In genomic region chrX:72961511-72961910, GRCm38 (mm10) we compare ENCODE assay signal across 26 mouse cellular contexts. TPM values are rescaled to one million over a fixed set of nuclear protein-coding genes. Genes with fewer than 3 reads are reported as not detected.
DNase-seq lines count a peak whose midpoint lies in the region; ATAC-seq and TF ChIP-seq lines count a peak whose summit lies in the region.
"Had no signal": no experiment of that assay in that cellular context is flagged by ENCODE, and none has a peak within 500 bp of the region (broad histone marks: within the 10 kb centered on the region; RNA-seq: fewer than 3 reads in every experiment).

No protein-coding gene starts in this region.

- H3K27me3 ChIP-seq in kidney, adult 2 months (replicated peaks; ENCODE audit: control insufficient read depth, insufficient read depth, low read length): no peaks in the 10 kb centered on the region
- peaks cover 5% of the 10 kb centered on the region; the same call in 1 of the 2 replicates for H3K27me3 ChIP-seq in kidney, embryonic 15.5 days
- no peaks in the 10 kb centered on the region for H3K27me3 ChIP-seq in liver, adult 2 months (ENCODE audit: control insufficient read depth, insufficient read depth, low read length)
- no peaks in the 10 kb centered on the region for H3K27me3 ChIP-seq in liver, embryonic 11.5 days (replicated peaks; ENCODE audit: control insufficient read depth, insufficient read depth, low read length)
- H3K27me3 ChIP-seq: embryonic facial prominence, embryonic 13.5 days; embryonic facial prominence, embryonic 15.5 days; forebrain, embryonic 12.5 days had no signal

- H3K9me3 ChIP-seq in kidney, embryonic 15.5 days (replicated peaks): no peaks in the 10 kb centered on the region
- H3K9me3 ChIP-seq in liver, embryonic 11.5 days (ENCODE audit: control insufficient read depth, low read length): no peaks in the 10 kb centered on the region
- H3K9me3 ChIP-seq: embryonic facial prominence, embryonic 13.5 days; embryonic facial prominence, embryonic 15.5 days; forebrain, embryonic 10.5 days; forebrain, embryonic 12.5 days had no signal

- ATAC-seq in kidney, embryonic 15.5 days (replicated peaks; ENCODE audit: low FRiP score): no peak
- no peak for ATAC-seq in liver, embryonic 11.5 days (replicated peaks; ENCODE audit: low FRiP score)
- ATAC-seq: forebrain, embryonic 14.5 days; forebrain, embryonic 16.5 days had no signal

- no peaks in the 10 kb centered on the region for H3K36me3 ChIP-seq in kidney, adult 2 months (ENCODE audit: control insufficient read depth, insufficient read depth, low read length)
- 0 out of 2 replicates have a peak, but pooled peaks cover 3% of the 10 kb centered on the region for H3K36me3 ChIP-seq in kidney, embryonic 15.5 days
- H3K36me3 ChIP-seq in liver, adult 2 months (ENCODE audit: control insufficient read depth, insufficient read depth, low read length): peaks cover 15% of the 10 kb centered on the region
- no peaks in the 10 kb centered on the region for H3K36me3 ChIP-seq in liver, embryonic 11.5 days (ENCODE audit: control insufficient read depth, insufficient read depth, low read length)
- H3K36me3 ChIP-seq: embryonic facial prominence, embryonic 13.5 days had no signal

- no peak for TF ChIP-seq CTCF in kidney, adult 2 months (conservative IDR thresholded peaks at IDR 0.05; ENCODE audit: insufficient read depth, insufficient read length, low read depth, low read length)
- TF ChIP-seq CTCF in liver, adult 2 months (IDR thresholded peaks at IDR 0.05; ENCODE audit: low read depth, low read length): no peak

- no peaks in the 10 kb centered on the region for H3K79me2 ChIP-seq in liver, adult 2 months (ENCODE audit: control insufficient read depth, insufficient read depth, low read length)

- no peak overlapping the region for H3K9ac ChIP-seq in kidney, embryonic 15.5 days
- H3K9ac ChIP-seq in liver, adult 2 months (ENCODE audit: low read depth, low read length): no peak overlapping the region
- H3K9ac ChIP-seq in liver, embryonic 11.5 days (ENCODE audit: low read depth, low read length): no peak overlapping the region
- H3K9ac ChIP-seq: embryonic facial prominence, embryonic 13.5 days; embryonic facial prominence, embryonic 15.5 days; forebrain, embryonic 12.5 days had no signal

- H3K27ac ChIP-seq in kidney, adult 2 months (ENCODE audit: insufficient read depth, low read depth, low read length): no peak overlapping the region
- H3K27ac ChIP-seq in kidney, embryonic 15.5 days: no peak overlapping the region
- no peak overlapping the region for H3K27ac ChIP-seq in liver, adult 2 months (replicated peaks; ENCODE audit: insufficient read depth, low read depth, low read length)
- H3K27ac ChIP-seq in liver, embryonic 11.5 days (ENCODE audit: low read depth, low read length): no peak overlapping the region
- H3K27ac ChIP-seq: embryonic facial prominence, embryonic 13.5 days; embryonic facial prominence, embryonic 15.5 days; forebrain, embryonic 10.5 days; forebrain, embryonic 12.5 days had no signal

- no peaks in the 10 kb centered on the region; the same call in 1 of the 2 replicates for H3K4me1 ChIP-seq in kidney, adult 2 months (ENCODE audit: control insufficient read depth, insufficient read depth, low read length)
- no peaks in the 10 kb centered on the region for H3K4me1 ChIP-seq in kidney, embryonic 15.5 days
- no peaks in the 10 kb centered on the region for H3K4me1 ChIP-seq in liver, adult 2 months (ENCODE audit: control insufficient read depth, insufficient read depth, low read length)
- no peaks in the 10 kb centered on the region for H3K4me1 ChIP-seq in liver, embryonic 11.5 days (replicated peaks; ENCODE audit: control insufficient read depth, insufficient read depth, low read length)
- H3K4me1 ChIP-seq: embryonic facial prominence, embryonic 13.5 days; embryonic facial prominence, embryonic 15.5 days; forebrain, embryonic 10.5 days; forebrain, embryonic 12.5 days had no signal

- peak; percentile 52 for DNase-seq in kidney, adult 2 months
- no peak for DNase-seq in kidney, adult 18-20 months
- DNase-seq in kidney, adult 9 months: peak; percentile 24
- peak; percentile 47 for DNase-seq in liver, adult 2 months (ENCODE audit: extremely low read depth, low read depth, low spot score)
- DNase-seq in liver, embryonic 11.5 days (ENCODE audit: low spot score): no peak
- no peak for DNase-seq in cerebellum, adult 8-10 months
- DNase-seq: adrenal gland, adult 2 months; adrenal gland, postnatal 10 days; adrenal gland, postnatal 25 days; cerebellum, adult 11-12 months; cerebellum, adult 2 months; cerebellum, adult 9-11 months; cerebellum, postnatal 14 days; cerebellum, postnatal 36 days; embryo, embryonic 11 days had no signal

- 85% methylated on average over 3 of the region's 3 CpGs for WGBS in kidney, adult 2 months
- WGBS in kidney, embryonic 15.5 days: 70% methylated on average over 3 of the region's 3 CpGs
- 79% methylated on average over 3 of the region's 3 CpGs for WGBS in liver, adult 2 months
- 62% methylated on average over 3 of the region's 3 CpGs for WGBS in liver, embryonic 11.5 days

- no peak overlapping the region for H3K4me3 ChIP-seq in kidney, adult 2 months (ENCODE audit: insufficient read depth, low read depth, low read length)
- no peak overlapping the region for H3K4me3 ChIP-seq in kidney, embryonic 15.5 days (replicated peaks)
- no peak overlapping the region for H3K4me3 ChIP-seq in liver, adult 2 months (ENCODE audit: insufficient read depth, low read depth, low read length)
- no peak overlapping the region for H3K4me3 ChIP-seq in liver, embryonic 11.5 days (ENCODE audit: low read depth, low read length)
- H3K4me3 ChIP-seq: embryonic facial prominence, embryonic 13.5 days; embryonic facial prominence, embryonic 15.5 days; erythroblast, embryonic 14.5 days; forebrain, embryonic 10.5 days; forebrain, embryonic 12.5 days had no signal

- no peak for TF ChIP-seq POLR2A in kidney, adult 2 months (IDR thresholded peaks at IDR 0.05; ENCODE audit: low read depth, low read length)
- no peak for TF ChIP-seq POLR2A in liver, adult 2 months (IDR thresholded peaks at IDR 0.05; ENCODE audit: extremely low read depth, insufficient read depth, low read length)

- no peak overlapping the region for H3K4me2 ChIP-seq in kidney, embryonic 15.5 days
- no peak overlapping the region for H3K4me2 ChIP-seq in liver, embryonic 11.5 days
- H3K4me2 ChIP-seq: embryonic facial prominence, embryonic 13.5 days; embryonic facial prominence, embryonic 15.5 days; forebrain, embryonic 12.5 days had no signal

RNA-seq across cellular contexts. Expression of gene Zfp185, which starts 25.6 kb away (rescaled TPM):
- polyA plus RNA-seq in kidney, adult 2 months (2012; rRNA removed): 5.9 and 6.7 TPM in 2 replicates
- polyA plus RNA-seq in kidney, embryonic 15.5 days (2015; fragmentation: Nextera tagmentation; extraction: Ambion mirVana): 6.2 and 7.2 TPM in 2 replicates
- 0.13 and 0.18 TPM in 2 replicates for total RNA-seq in liver, adult 2 months (2014; rRNA removed)
- 0.07 and 0.15 TPM in 2 replicates for polyA plus RNA-seq in liver, adult 2 months (2012; rRNA removed)
- polyA plus RNA-seq in liver, embryonic 11.5 days (2014; fragmentation: Nextera tagmentation; extraction: Ambion mirVana): 2.0 and 2.4 TPM in 2 replicates
- total RNA-seq: common myeloid progenitor, adult 5-6 weeks; MEL had no signal
- polyA plus RNA-seq: C2C12 had no signal

RNA-seq across cellular contexts. Expression of gene Nsdhl, which starts 43.2 kb away (rescaled TPM):
- 43.7 and 45.7 TPM in 2 replicates for polyA plus RNA-seq in kidney, adult 2 months (2012; rRNA removed)
- 27.2 and 28.8 TPM in 2 replicates for polyA plus RNA-seq in kidney, embryonic 15.5 days (2015; fragmentation: Nextera tagmentation; extraction: Ambion mirVana)
- total RNA-seq in liver, adult 2 months (2014; rRNA removed): 26.0 and 35.0 TPM in 2 replicates
- 51.8 and 61.0 TPM in 2 replicates for polyA plus RNA-seq in liver, adult 2 months (2012; rRNA removed)
- polyA plus RNA-seq in liver, embryonic 11.5 days (2014; fragmentation: Nextera tagmentation; extraction: Ambion mirVana): 29.6 and 32.2 TPM in 2 replicates

RNA-seq across cellular contexts. Expression of gene Cetn2, which starts 43.3 kb away (rescaled TPM):
- 12.4 and 22.7 TPM in 2 replicates for polyA plus RNA-seq in kidney, adult 2 months (2012; rRNA removed)
- 90.4 and 106 TPM in 2 replicates for polyA plus RNA-seq in kidney, embryonic 15.5 days (2015; fragmentation: Nextera tagmentation; extraction: Ambion mirVana)
- 14.6 and 19.4 TPM in 2 replicates for total RNA-seq in liver, adult 2 months (2014; rRNA removed)
- 3.2 and 3.9 TPM in 2 replicates for polyA plus RNA-seq in liver, adult 2 months (2012; rRNA removed)
- polyA plus RNA-seq in liver, embryonic 11.5 days (2014; fragmentation: Nextera tagmentation; extraction: Ambion mirVana): 74.3 and 77.2 TPM in 2 replicates

Comparison
In these comparisons a context has a peak if more than half of its experiments do, and no peak if none do; other contexts are left out.
1. DNase-seq: peak in kidney, adult 2 months (single experiment), kidney, adult 9 months (single experiment) and liver, adult 2 months (single experiment); none in kidney, adult 18-20 months (single experiment), liver, embryonic 11.5 days (single experiment) and cerebellum, adult 8-10 months (single experiment).